Mouse (Mus musculus): Measurements from ENCODE around the gene Ufsp1.

DNA sequence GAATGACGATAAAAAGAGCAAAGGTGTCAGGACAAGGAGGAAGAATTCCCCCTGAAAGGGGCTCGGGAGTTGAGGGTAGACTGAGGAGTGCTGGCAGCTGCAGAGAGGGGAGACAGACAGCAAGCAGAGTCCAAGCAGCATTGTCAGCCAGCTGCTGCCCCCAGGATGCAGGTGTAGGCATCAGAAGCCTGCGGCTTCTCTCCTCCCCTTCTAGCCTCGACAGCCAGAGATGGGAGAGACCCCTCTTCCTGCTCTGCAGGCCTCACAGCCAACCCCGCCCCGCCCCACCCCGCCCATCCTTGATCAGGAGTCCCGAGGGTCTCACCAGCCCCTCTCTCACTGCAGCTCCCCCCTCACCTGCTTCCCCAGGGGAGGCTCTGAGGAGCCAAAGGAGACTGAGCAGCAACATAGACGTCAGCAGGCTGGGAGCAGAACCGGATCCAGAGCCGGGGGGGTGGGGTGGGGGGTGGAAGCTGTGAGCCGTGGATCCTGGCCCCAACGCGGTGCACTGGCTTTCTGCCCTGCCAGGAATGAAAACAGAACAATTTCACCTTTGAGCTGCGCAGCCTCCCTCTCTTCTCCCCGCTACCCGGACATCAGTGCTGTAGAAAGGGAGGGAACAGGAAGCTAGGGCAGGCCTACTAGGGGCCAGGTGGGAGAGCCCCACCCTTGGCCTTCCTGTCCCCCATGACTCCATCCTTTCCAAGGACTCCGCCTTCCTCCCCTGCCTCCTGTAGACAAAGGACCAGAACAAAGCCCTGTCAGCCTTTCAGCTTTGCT lies 26.1 kb upstream of the Ufsp1 start:
- TF ChIP-seq CTCF (IDR thresholded peaks at IDR 0.05; ENCODE audit: borderline replicate concordance, control insufficient read depth, extremely low read depth, insufficient read depth, low read length, poor library complexity) (no peak), POLR2A (IDR thresholded peaks at IDR 0.05; ENCODE audit: control insufficient read depth, extremely low read depth, insufficient read depth, low read length, poor library complexity) (no peak)

Data from thymus, adult 2 months (tissue).